Mouse (Mus musculus): Measurements from ENCODE around the gene Klhl42.

- TF ChIP-seq POLR2A (IDR thresholded peaks at IDR 0.05; ENCODE audit: low read depth, low read length) (no peak), CTCF (IDR thresholded peaks at IDR 0.05; ENCODE audit: extremely low read depth, insufficient read depth, insufficient read length, insufficient replicate concordance) (no peak)
Observed at GRCm38 (mm10) chr6:147117764-147118163, 26.6 kb downstream of the Klhl42 start.
